In the genomic region with DNA sequence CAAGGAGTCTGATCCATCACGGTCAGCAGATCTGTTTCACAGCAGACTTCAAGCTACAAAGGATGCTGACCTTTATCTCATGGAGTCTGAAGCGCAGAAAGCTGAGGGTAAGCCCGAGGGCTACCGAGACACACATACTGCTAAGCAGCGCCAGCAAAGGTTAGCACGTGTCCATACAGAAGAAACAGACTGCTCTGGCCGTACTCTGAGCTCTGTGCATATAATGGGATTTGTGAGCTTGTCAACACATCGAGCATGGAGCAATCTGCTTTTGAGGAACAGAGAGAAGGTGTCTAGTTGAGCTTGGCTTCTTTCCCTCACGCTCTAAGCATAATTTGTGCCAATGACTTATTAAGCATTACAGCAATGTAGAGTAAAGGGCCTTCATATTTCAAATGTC, we compare ENCODE assay signal across 17 mouse cellular contexts. TPM values are rescaled to one million over a fixed set of nuclear protein-coding genes. Genes with fewer than 3 reads are reported as not detected.
DNase-seq lines count a peak whose midpoint lies in the region; ATAC-seq and TF ChIP-seq lines count a peak whose summit lies in the region.
"Had no signal": no experiment of that assay in that cellular context is flagged by ENCODE, and none has a peak within 500 bp of the region (broad histone marks: within the 10 kb centered on the region; RNA-seq: fewer than 3 reads in every experiment).

No protein-coding gene starts in this region.

- no peaks in the 10 kb centered on the region for H3K9me3 ChIP-seq in kidney, embryonic 15.5 days (replicated peaks)
- H3K9me3 ChIP-seq in lung, embryonic 15.5 days, result no peaks in the 10 kb centered on the region
- no peaks in the 10 kb centered on the region for H3K9me3 ChIP-seq in stomach, embryonic 15.5 days
- no peaks in the 10 kb centered on the region for H3K9me3 ChIP-seq in stomach, postnatal 0 days (ENCODE audit: control insufficient read depth, low read length)
- H3K9me3 ChIP-seq: embryonic facial prominence, embryonic 13.5 days; forebrain, embryonic 12.5 days; heart, embryonic 12.5 days; hindbrain, embryonic 10.5 days had no signal

- H3K27ac ChIP-seq in kidney, embryonic 15.5 days, result peak overlapping the region; percentile 67
- no peak overlapping the region for H3K27ac ChIP-seq in lung, embryonic 15.5 days
- H3K27ac ChIP-seq in stomach, embryonic 15.5 days, result 0 out of 2 replicates have a peak overlapping the region, but pooled peaks have one; percentile 57
- no peak overlapping the region for H3K27ac ChIP-seq in stomach, postnatal 0 days (replicated peaks)
- H3K27ac ChIP-seq: embryonic facial prominence, embryonic 13.5 days; forebrain, embryonic 12.5 days; hindbrain, embryonic 10.5 days had no signal

- H3K9ac ChIP-seq in kidney, embryonic 15.5 days, result no peak overlapping the region
- no peak overlapping the region for H3K9ac ChIP-seq in lung, embryonic 15.5 days
- no peak overlapping the region for H3K9ac ChIP-seq in stomach, embryonic 15.5 days
- H3K9ac ChIP-seq in stomach, postnatal 0 days (ENCODE audit: low read length), result no peak overlapping the region
- H3K9ac ChIP-seq: embryonic facial prominence, embryonic 13.5 days; forebrain, embryonic 12.5 days; heart, embryonic 12.5 days had no signal

- H3K4me2 ChIP-seq in kidney, embryonic 15.5 days, result no peak overlapping the region
- no peak overlapping the region for H3K4me2 ChIP-seq in lung, embryonic 15.5 days
- no peak overlapping the region for H3K4me2 ChIP-seq in stomach, embryonic 15.5 days
- H3K4me2 ChIP-seq in stomach, postnatal 0 days (replicated peaks; ENCODE audit: low read depth), result no peak overlapping the region
- H3K4me2 ChIP-seq: embryonic facial prominence, embryonic 13.5 days; forebrain, embryonic 12.5 days; heart, embryonic 12.5 days had no signal

- H3K4me3 ChIP-seq in kidney, embryonic 15.5 days (replicated peaks), result no peak overlapping the region
- H3K4me3 ChIP-seq in lung, embryonic 15.5 days, result no peak overlapping the region
- H3K4me3 ChIP-seq in lung, adult 2 months (replicated peaks; ENCODE audit: extremely low read depth, low read depth, low read length), result no peak overlapping the region
- no peak overlapping the region for H3K4me3 ChIP-seq in stomach, embryonic 15.5 days (replicated peaks)
- no peak overlapping the region for H3K4me3 ChIP-seq in stomach, postnatal 0 days (ENCODE audit: low read depth, low read length)
- H3K4me3 ChIP-seq: embryonic facial prominence, embryonic 13.5 days; forebrain, embryonic 12.5 days; heart, embryonic 12.5 days; hindbrain, embryonic 10.5 days had no signal

- DNase-seq in kidney, adult 11 months, result no peak
- no peak for DNase-seq in lung, adult 2 months
- no peak for DNase-seq in stomach, postnatal 0 days (ENCODE audit: low spot score)
- DNase-seq: adrenal gland, adult 2 months; adrenal gland, postnatal 25 days; cerebellum, adult 18-20 months; cerebellum, adult 9-11 months; cerebellum, postnatal 36 days; gastrocnemius, postnatal 10 days had no signal

- 66% methylated on average over 9 of the region's 9 CpGs for WGBS in kidney, embryonic 15.5 days
- 43% methylated on average over 9 of the region's 9 CpGs for WGBS in lung, embryonic 15.5 days
- 56% methylated on average over 9 of the region's 9 CpGs for WGBS in lung, adult 2 months
- WGBS in stomach, embryonic 15.5 days, result 62% methylated on average over 9 of the region's 9 CpGs
- WGBS in stomach, postnatal 0 days, result 57% methylated on average over 9 of the region's 9 CpGs

- H3K4me1 ChIP-seq in kidney, embryonic 15.5 days, result peaks cover 23% of the 10 kb centered on the region
- H3K4me1 ChIP-seq in lung, embryonic 15.5 days, result peaks cover 34% of the 10 kb centered on the region
- H3K4me1 ChIP-seq in lung, adult 2 months (ENCODE audit: control insufficient read depth, insufficient read depth, low read length), result no peaks in the 10 kb centered on the region; the same call in 1 of the 2 replicates
- H3K4me1 ChIP-seq in stomach, embryonic 15.5 days, result no peaks in the 10 kb centered on the region
- no peaks in the 10 kb centered on the region for H3K4me1 ChIP-seq in stomach, postnatal 0 days (replicated peaks; ENCODE audit: control insufficient read depth, insufficient read depth)
- H3K4me1 ChIP-seq: embryonic facial prominence, embryonic 13.5 days; forebrain, embryonic 12.5 days; heart, embryonic 12.5 days; hindbrain, embryonic 10.5 days had no signal

- 0 out of 2 replicates have a peak, but pooled peaks have one; percentile 43 for ATAC-seq in kidney, embryonic 15.5 days (replicated peaks; ENCODE audit: low FRiP score)
- peak; percentile 54; the same call in 1 of the 2 replicates for ATAC-seq in lung, embryonic 15.5 days (ENCODE audit: borderline replicate concordance, extremely low read depth, low FRiP score, low TSS enrichment)
- no peak for ATAC-seq in stomach, embryonic 15.5 days (ENCODE audit: insufficient read depth, low FRiP score, low read depth)
- no peak for ATAC-seq in stomach, postnatal 0 days (ENCODE audit: low FRiP score, low TSS enrichment)
- ATAC-seq: forebrain, embryonic 16.5 days had no signal

- no peaks in the 10 kb centered on the region for H3K27me3 ChIP-seq in kidney, embryonic 15.5 days
- no peaks in the 10 kb centered on the region for H3K27me3 ChIP-seq in lung, embryonic 15.5 days
- H3K27me3 ChIP-seq in stomach, embryonic 15.5 days (replicated peaks), result no peaks in the 10 kb centered on the region
- H3K27me3 ChIP-seq in stomach, postnatal 0 days (ENCODE audit: control insufficient read depth, insufficient read depth, low read length), result no peaks in the 10 kb centered on the region
- H3K27me3 ChIP-seq: forebrain, embryonic 12.5 days; heart, embryonic 12.5 days had no signal

- no peak for TF ChIP-seq CTCF in lung, adult 2 months (IDR thresholded peaks at IDR 0.05; ENCODE audit: insufficient read depth, low read length)
- TF ChIP-seq CTCF in stomach, postnatal 0 days (IDR thresholded peaks at IDR 0.05; ENCODE audit: low read depth), result no peak

- TF ChIP-seq POLR2A in lung, adult 2 months (IDR thresholded peaks at IDR 0.05; ENCODE audit: borderline replicate concordance, extremely low read depth, low read depth, low read length), result no peak

- H3K36me3 ChIP-seq in kidney, embryonic 15.5 days, result no peaks in the 10 kb centered on the region
- no peaks in the 10 kb centered on the region for H3K36me3 ChIP-seq in lung, embryonic 15.5 days
- no peaks in the 10 kb centered on the region for H3K36me3 ChIP-seq in stomach, embryonic 15.5 days
- no peaks in the 10 kb centered on the region for H3K36me3 ChIP-seq in stomach, postnatal 0 days (ENCODE audit: control insufficient read depth, insufficient read depth, low read length)
- H3K36me3 ChIP-seq: embryonic facial prominence, embryonic 13.5 days; forebrain, embryonic 12.5 days; heart, embryonic 12.5 days; hindbrain, embryonic 10.5 days had no signal

- no peak for TF ChIP-seq EP300 in stomach, postnatal 0 days (optimal IDR thresholded peaks at IDR 0.05)

RNA-seq across cellular contexts. Expression of a gene that starts 33.6 kb away (rescaled TPM):
- polyA plus RNA-seq in kidney, embryonic 15.5 days (2015; fragmentation: Nextera tagmentation; extraction: Ambion mirVana), result 116 and 119 TPM in 2 replicates
- polyA plus RNA-seq in lung, embryonic 15.5 days (2015; fragmentation: Nextera tagmentation; extraction: Ambion mirVana), result 2.8 and 3.1 TPM in 2 replicates
- polyA plus RNA-seq in lung, adult 2 months (2012; rRNA removed), result 0.67 and 0.88 TPM in 2 replicates
- 25.1 and 27.3 TPM in 2 replicates for polyA plus RNA-seq in stomach, embryonic 15.5 days (2015; fragmentation: Nextera tagmentation; extraction: Ambion mirVana)
- polyA plus RNA-seq in stomach, postnatal 0 days (2015; fragmentation: Nextera tagmentation; extraction: Ambion mirVana), result 13.7 and 14.5 TPM in 2 replicates

Comparison
In these comparisons a context has a peak if more than half of its experiments do, and no peak if none do; other contexts are left out.
1. H3K27ac ChIP-seq: peak in kidney, embryonic 15.5 days (single experiment) and stomach, embryonic 15.5 days (single experiment); none in lung, embryonic 15.5 days (single experiment) and stomach, postnatal 0 days (single experiment).
2. ATAC-seq: peak in kidney, embryonic 15.5 days (single experiment) and lung, embryonic 15.5 days (single experiment); none in stomach, embryonic 15.5 days (single experiment) and stomach, postnatal 0 days (single experiment).